Comparison of ENCODE assay signal across 12 mouse cellular contexts in the genomic region with DNA sequence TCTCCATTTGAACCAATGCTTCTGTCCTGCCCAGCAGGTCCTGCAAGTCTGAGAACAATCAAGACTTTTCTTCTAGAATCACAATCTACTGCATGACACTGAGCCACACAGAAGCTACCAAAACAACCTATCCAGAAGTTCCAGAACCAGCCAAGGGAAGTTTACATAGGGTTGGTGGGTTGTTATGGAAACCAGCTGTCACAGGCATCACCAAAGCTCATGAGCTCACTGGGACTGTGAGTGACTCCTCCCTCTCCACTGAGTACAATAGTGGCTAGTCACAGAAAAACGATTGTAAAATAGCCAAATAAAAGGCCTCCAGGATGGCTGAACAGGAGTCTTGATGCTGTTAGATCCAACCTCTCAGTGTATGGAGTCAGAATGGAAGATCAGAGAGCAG.
DNase-seq lines count a peak whose midpoint lies in the region; ATAC-seq and TF ChIP-seq lines count a peak whose summit lies in the region.
"Had no signal": no experiment of that assay in that cellular context is flagged by ENCODE, and none has a peak within 500 bp of the region (broad histone marks: within the 10 kb centered on the region; RNA-seq: fewer than 3 reads in every experiment).

No protein-coding gene starts in this region.

- TF ChIP-seq EP300 in stomach, postnatal 0 days (optimal IDR thresholded peaks at IDR 0.05): no peak

- DNase-seq in hindbrain, embryonic 10.5 days (ENCODE audit: low spot score): peak; percentile 12
- peak; percentile 9 for DNase-seq in lung, postnatal 10 days
- DNase-seq in lung, postnatal 14 days: no peak
- DNase-seq in embryonic facial prominence, embryonic 10.5 days (ENCODE audit: low spot score): peak; percentile 18
- no peak for DNase-seq in stomach, postnatal 0 days (ENCODE audit: low spot score)
- DNase-seq: kidney, postnatal 4 days; liver, embryonic 13.5 days had no signal

- H3K4me2 ChIP-seq in hindbrain, embryonic 13.5 days: no peak overlapping the region
- H3K4me2 ChIP-seq in stomach, postnatal 0 days (replicated peaks; ENCODE audit: low read depth): no peak overlapping the region
- H3K4me2 ChIP-seq: embryonic facial prominence, embryonic 12.5 days; heart, embryonic 13.5 days; intestine, embryonic 15.5 days; liver, embryonic 13.5 days had no signal

- H3K9ac ChIP-seq in hindbrain, embryonic 13.5 days: no peak overlapping the region
- no peak overlapping the region for H3K9ac ChIP-seq in stomach, postnatal 0 days (ENCODE audit: low read length)
- H3K9ac ChIP-seq: embryonic facial prominence, embryonic 12.5 days; heart, embryonic 13.5 days; intestine, embryonic 15.5 days; liver, embryonic 13.5 days had no signal

- H3K9me3 ChIP-seq in hindbrain, embryonic 10.5 days: no peaks in the 10 kb centered on the region
- H3K9me3 ChIP-seq in hindbrain, embryonic 13.5 days: no peaks in the 10 kb centered on the region
- no peaks in the 10 kb centered on the region for H3K9me3 ChIP-seq in embryonic facial prominence, embryonic 10.5 days
- no peaks in the 10 kb centered on the region for H3K9me3 ChIP-seq in stomach, postnatal 0 days (ENCODE audit: control insufficient read depth, low read length)
- H3K9me3 ChIP-seq: embryonic facial prominence, embryonic 12.5 days; heart, embryonic 13.5 days; intestine, embryonic 15.5 days; liver, embryonic 13.5 days had no signal

- peaks cover 26% of the 10 kb centered on the region for H3K4me1 ChIP-seq in hindbrain, embryonic 10.5 days (replicated peaks)
- H3K4me1 ChIP-seq in hindbrain, embryonic 13.5 days (replicated peaks): no peaks in the 10 kb centered on the region; the same call in 1 of the 2 replicates
- H3K4me1 ChIP-seq in embryonic facial prominence, embryonic 10.5 days: peaks cover 32% of the 10 kb centered on the region
- H3K4me1 ChIP-seq in stomach, postnatal 0 days (replicated peaks; ENCODE audit: control insufficient read depth, insufficient read depth): no peaks in the 10 kb centered on the region
- H3K4me1 ChIP-seq: liver, embryonic 13.5 days had no signal

- H3K27ac ChIP-seq in hindbrain, embryonic 10.5 days: no peak overlapping the region
- no peak overlapping the region for H3K27ac ChIP-seq in hindbrain, embryonic 13.5 days
- H3K27ac ChIP-seq in embryonic facial prominence, embryonic 10.5 days (replicated peaks): no peak overlapping the region
- no peak overlapping the region for H3K27ac ChIP-seq in stomach, postnatal 0 days (replicated peaks)
- H3K27ac ChIP-seq: embryonic facial prominence, embryonic 12.5 days; heart, embryonic 13.5 days; intestine, embryonic 15.5 days; liver, embryonic 13.5 days had no signal

- no peak for TF ChIP-seq CTCF in stomach, postnatal 0 days (IDR thresholded peaks at IDR 0.05; ENCODE audit: low read depth)

- 22% methylated on average over 1 of the region's 1 CpGs for WGBS in hindbrain, embryonic 10.5 days
- 10% methylated on average over 1 of the region's 1 CpGs for WGBS in hindbrain, embryonic 13.5 days
- WGBS in embryonic facial prominence, embryonic 10.5 days: 25% methylated on average over 1 of the region's 1 CpGs
- 10% methylated on average over 1 of the region's 1 CpGs for WGBS in stomach, postnatal 0 days

- no peaks in the 10 kb centered on the region for H3K27me3 ChIP-seq in hindbrain, embryonic 10.5 days (ENCODE audit: insufficient read depth, poor library complexity, severe bottlenecking)
- no peaks in the 10 kb centered on the region for H3K27me3 ChIP-seq in hindbrain, embryonic 13.5 days
- H3K27me3 ChIP-seq in embryonic facial prominence, embryonic 10.5 days (replicated peaks; ENCODE audit: low read depth, poor library complexity, severe bottlenecking): no peaks in the 10 kb centered on the region
- no peaks in the 10 kb centered on the region for H3K27me3 ChIP-seq in stomach, postnatal 0 days (ENCODE audit: control insufficient read depth, insufficient read depth, low read length)
- H3K27me3 ChIP-seq: embryonic facial prominence, embryonic 12.5 days; heart, embryonic 13.5 days; intestine, embryonic 15.5 days; liver, embryonic 13.5 days had no signal

- H3K36me3 ChIP-seq in hindbrain, embryonic 10.5 days: no peaks in the 10 kb centered on the region
- no peaks in the 10 kb centered on the region for H3K36me3 ChIP-seq in hindbrain, embryonic 13.5 days
- no peaks in the 10 kb centered on the region for H3K36me3 ChIP-seq in embryonic facial prominence, embryonic 10.5 days (replicated peaks)
- H3K36me3 ChIP-seq in stomach, postnatal 0 days (ENCODE audit: control insufficient read depth, insufficient read depth, low read length): no peaks in the 10 kb centered on the region
- H3K36me3 ChIP-seq: embryonic facial prominence, embryonic 12.5 days; heart, embryonic 13.5 days; intestine, embryonic 15.5 days; liver, embryonic 13.5 days had no signal

- ATAC-seq in hindbrain, embryonic 13.5 days (ENCODE audit: low FRiP score): no peak
- ATAC-seq in stomach, postnatal 0 days (ENCODE audit: low FRiP score, low TSS enrichment): peak; percentile 53; the same call in 1 of the 2 replicates
- no peak for ATAC-seq in megakaryocyte, adult 5-6 weeks (ENCODE audit: poor library complexity, severe bottlenecking)
- ATAC-seq: intestine, embryonic 15.5 days had no signal

- no peak overlapping the region for H3K4me3 ChIP-seq in hindbrain, embryonic 10.5 days
- no peak overlapping the region for H3K4me3 ChIP-seq in hindbrain, embryonic 13.5 days
- H3K4me3 ChIP-seq in embryonic facial prominence, embryonic 10.5 days: no peak overlapping the region
- H3K4me3 ChIP-seq in stomach, postnatal 0 days (ENCODE audit: low read depth, low read length): no peak overlapping the region
- H3K4me3 ChIP-seq: embryonic facial prominence, embryonic 12.5 days; heart, embryonic 13.5 days; intestine, embryonic 15.5 days; liver, embryonic 13.5 days had no signal

Comparison
In these comparisons a context has a peak if more than half of its experiments do, and no peak if none do; other contexts are left out.
1. DNase-seq: peak in hindbrain, embryonic 10.5 days (single experiment), lung, postnatal 10 days (single experiment) and embryonic facial prominence, embryonic 10.5 days (single experiment); none in lung, postnatal 14 days (single experiment) and stomach, postnatal 0 days (single experiment).